Mouse (Mus musculus) frontal cortex, postnatal 25 days (tissue): ENCODE measurements around the gene Map3k5.

Source experiments
- DNase-seq, 2 experiments: peaks; one replicate each; pipeline ENCODE4 v3.0.0; 2022; ENCODE audit warnings: low spot score in 2 of 2

Map3k5 gene

GRCm38 (mm10) chr10:19935295-19935623 is 987 bp downstream of the Map3k5 start:
- no peak for DNase-seq

GRCm38 (mm10) chr10:19935821-19936367 is 1.6 kb downstream of the Map3k5 start:
- no peak for DNase-seq

DNA sequence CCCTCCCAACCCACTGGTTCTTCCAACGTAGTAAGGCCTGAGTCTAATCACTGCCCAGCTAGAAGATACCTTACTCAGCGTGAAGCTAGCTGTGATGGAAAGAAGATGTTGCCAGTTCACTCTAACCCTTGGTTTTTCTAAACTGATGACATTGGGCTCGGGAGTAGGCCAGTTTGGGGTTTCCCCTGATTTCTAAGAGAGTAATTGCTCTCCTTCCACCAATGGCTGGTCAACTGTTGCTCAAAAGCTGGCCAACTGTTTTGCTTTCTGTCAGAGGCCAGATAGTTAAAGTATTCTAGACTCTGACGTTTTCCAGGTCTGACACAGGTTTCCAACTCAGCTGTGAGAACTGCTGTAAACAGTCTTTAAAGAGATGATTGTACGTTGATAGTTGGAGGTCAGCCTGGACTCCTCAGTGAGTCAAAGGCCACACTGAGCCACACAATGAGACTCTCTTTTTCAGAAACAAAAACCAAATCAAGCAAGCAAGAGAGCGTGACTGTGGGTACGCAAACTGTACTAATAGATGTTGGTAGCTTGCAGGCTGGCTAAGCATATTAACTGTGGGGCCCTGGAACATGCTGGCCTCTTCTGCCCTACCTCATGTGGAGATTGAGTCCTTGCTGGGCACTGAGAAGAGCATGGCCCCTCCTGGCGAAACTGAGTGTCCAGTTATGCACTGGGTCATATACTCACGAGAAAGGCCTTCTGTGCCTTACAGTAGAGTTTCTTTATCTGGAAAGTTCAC is 2.9 kb downstream of the Map3k5 start:
- no peak for DNase-seq

- no peak for DNase-seq
These were observed 4.5 kb downstream of the Map3k5 start for GRCm38 (mm10) chr10:19938738-19939137.

- DNase-seq: no peak
These were observed 5.0 kb downstream of the Map3k5 start for GRCm38 (mm10) chr10:19939282-19939705.

DNA sequence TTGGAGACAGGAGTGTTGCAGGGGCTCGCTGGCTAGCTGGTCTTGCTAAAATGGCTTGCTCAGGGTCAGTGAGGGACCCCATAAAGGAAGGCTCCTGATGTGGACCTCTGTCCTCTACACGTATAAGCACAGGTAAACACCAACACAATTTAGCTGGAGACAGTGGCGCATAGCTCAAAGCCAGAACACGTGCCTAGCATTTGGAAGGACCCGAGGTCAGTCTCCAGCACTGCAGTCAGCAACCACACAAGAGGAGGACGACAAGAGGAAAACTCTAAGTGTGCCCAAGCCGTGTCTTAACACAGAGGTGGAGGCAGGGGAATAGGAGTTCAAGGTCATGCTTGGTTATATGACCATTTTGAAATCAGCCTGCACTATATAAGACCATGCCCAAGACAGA is 5.9 kb downstream of the Map3k5 start:
- no peak for DNase-seq

- no peak for DNase-seq
These were observed 6.4 kb downstream of the Map3k5 start for GRCm38 (mm10) chr10:19940626-19941025.

- no peak for DNase-seq
These were observed 6.8 kb downstream of the Map3k5 start for GRCm38 (mm10) chr10:19941063-19941462.

DNA sequence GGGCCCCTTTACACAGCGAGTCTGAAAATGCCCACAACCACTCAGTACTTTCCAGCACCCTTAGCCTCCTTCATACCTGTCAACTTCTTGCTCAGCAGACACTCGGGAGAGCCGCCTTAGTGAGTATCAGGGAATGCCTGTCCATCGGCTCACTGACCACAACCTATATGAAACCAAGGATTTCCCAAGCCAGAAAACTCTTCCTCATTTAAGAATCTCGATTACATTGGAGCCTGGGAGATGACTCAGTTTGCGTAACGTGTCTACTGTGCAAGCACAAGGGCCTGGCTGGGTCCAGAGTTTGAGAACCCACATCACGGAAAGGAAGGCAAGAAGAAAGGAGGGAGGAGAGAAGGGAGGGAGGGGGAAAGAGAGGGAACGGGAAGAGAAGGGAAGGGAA is 7.6 kb downstream of the Map3k5 start:
- DNase-seq: no peak

- no peak for DNase-seq
These were observed 8.3 kb downstream of the Map3k5 start for GRCm38 (mm10) chr10:19942621-19943020.

DNA sequence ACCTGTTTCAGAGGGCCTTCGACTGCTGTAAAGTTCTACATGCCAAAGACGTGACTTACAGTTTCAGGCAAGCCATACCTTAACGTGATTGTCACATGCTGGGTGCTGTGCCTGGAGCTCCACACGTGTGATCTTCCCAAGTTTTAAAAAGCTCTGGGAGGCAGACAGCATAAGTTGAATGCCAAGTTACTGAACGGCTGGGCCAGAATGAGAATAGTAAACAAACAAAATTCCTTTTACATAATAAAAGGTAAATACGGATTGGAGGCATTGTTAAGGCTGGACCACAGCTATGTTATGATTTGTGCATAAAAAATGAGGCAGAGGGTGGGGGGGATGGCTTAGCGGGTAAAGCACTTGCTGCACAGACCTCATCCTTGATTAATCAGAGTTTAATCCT is 11.4 kb downstream of the Map3k5 start:
- no peak for DNase-seq

GRCm38 (mm10) chr10:19946644-19947043 is 12.4 kb downstream of the Map3k5 start:
- no peak for DNase-seq

DNA sequence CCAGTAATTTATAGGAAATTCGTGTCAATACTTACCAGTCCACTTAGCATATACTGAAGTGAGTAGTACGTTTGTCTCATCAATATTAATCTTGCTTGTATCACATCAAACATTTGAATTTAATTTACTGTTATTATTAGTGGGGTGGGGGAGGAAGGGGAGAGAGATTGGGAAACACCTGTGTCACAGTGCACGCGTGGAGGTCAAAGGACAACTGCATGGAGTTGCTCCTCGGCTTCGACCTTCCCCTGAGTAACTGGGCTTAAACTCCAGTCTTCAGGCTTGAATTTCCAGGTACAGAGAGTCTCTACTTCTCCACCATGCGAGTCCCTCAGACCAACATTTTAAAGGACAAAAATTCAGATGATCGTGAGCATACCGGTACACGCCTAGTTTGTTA is 13.2 kb downstream of the Map3k5 start:
- DNase-seq: no peak

GRCm38 (mm10) chr10:19947901-19948300 is 13.6 kb downstream of the Map3k5 start:
- no peak for DNase-seq

GRCm38 (mm10) chr10:19948381-19948780 is 14.1 kb downstream of the Map3k5 start:
- DNase-seq: no peak

- no peak for DNase-seq
These were observed 14.8 kb downstream of the Map3k5 start for GRCm38 (mm10) chr10:19949106-19949505.

DNA sequence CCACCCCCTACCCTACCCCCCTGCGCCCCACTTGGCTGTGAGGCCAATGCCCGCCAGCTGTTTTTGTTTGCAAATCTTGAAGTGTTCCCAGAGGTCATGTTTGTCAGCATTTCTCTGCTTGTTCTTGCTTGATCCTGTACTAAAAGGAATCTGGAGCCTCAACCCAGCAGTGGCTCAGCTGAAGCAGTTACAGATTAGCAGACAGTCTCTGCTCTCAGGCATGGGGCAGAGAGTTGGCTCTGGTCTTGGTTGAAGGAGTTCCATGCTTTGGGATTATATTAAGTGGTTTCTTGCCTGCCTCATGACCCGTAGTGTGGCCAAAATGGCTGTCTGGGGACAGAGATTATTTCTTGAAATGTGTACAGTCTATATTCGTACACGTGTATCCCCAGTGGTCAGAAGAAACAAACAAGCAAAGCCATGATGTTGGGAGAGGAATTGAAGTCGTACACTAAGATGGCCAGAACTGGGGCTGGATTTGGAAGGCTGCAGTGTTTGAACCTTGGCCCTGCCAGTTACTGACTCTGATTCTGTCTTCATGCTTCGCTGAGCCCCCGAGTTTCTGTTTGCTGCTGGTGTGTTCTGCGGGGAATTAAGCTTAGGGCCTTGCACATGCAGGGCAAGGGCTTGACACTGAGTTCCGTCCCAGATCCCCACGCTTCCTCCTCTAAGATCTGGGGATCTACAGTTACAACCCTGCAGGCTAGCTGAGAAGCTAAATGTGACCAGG is 18.9 kb downstream of the Map3k5 start:
- DNase-seq: no peak

GRCm38 (mm10) chr10:19954572-19954971 is 20.3 kb downstream of the Map3k5 start:
- no peak for DNase-seq

DNA sequence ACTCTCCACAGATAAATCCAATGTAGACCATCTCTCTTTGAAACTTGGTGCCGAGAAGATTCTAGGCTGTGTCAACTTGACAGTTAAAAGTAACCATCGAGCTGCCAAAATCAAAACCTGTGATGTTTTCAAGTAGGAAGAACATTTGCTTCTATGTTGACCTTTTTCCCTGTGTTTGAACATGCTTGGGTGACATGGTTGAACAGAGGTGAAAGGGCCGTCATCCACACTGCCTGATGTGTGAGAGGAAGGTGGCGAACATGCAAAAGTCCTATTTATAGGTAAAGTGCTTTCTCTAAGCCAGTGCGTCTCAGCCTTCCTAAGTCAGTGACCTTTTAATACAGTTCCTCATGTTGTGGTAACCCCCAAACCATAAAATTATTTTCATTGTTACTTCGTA is 21.5 kb downstream of the Map3k5 start:
- no peak for DNase-seq

- no peak for DNase-seq
These were observed 22.5 kb downstream of the Map3k5 start for GRCm38 (mm10) chr10:19956745-19957144.

DNA sequence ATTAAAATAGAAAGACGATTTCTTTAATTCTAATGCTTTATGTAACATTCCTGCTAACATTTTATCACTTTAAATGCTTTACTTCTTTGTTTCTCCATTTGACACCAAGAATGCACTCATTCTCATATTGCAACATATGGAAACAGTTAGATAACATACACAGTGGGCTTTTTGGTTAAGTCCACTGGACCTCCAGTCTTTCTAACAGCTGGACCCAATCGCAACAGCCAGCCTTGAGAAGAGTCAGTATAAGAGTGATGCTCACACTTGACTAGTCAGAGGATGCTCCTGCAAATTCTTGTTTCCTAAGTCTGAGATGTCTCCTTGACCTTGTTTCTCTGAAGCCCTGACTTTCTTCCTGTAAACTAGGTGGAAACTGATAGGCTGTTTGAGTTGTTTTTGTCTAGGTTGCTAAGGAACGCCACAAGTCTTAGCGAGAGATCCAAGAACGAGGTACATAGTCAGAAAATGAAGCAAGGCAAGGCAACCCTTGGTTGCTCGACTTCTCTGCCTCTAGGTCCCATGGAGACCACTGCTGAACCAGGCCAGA is 26.6 kb downstream of the Map3k5 start:
- DNase-seq: no peak

DNA sequence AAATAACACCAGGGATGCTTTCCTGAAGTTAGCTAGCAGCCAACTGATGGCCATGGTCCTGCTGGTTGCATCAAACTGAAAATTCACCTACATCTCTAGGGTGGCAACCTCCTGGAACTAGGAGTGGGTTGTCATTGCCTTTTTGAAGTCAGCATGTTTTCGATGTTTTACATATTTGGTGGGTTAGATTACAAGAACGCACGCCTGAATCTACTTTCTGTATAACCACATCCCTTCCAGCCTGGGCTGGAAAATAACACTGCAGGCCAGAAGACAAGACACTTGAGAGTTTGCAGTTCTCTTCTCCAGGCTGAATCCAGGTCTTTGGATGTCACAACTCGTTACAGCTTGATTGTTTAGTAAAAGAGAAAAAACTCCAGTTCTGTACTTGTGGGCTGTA is 28.5 kb downstream of the Map3k5 start:
- no peak for DNase-seq

DNA sequence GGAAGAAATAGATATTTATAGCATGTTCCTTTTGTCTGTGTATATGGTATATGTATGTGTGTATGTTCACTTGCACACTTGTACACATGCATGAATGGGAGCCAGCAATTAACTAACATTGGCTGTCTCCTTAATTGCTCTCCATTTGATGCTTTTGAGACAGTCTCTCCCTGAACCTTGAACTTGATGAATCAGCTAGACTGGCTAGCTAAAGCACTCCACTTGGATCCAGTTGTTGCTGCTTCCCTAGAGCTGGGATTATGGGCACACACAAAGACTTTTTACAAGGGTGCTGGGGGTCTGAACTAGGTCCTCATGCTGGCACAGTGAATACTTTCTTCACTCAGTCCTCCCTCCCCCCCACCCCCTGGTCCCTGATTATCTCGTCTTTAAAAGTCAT is 28.9 kb downstream of the Map3k5 start:
- DNase-seq: no peak
